In the genomic region with DNA sequence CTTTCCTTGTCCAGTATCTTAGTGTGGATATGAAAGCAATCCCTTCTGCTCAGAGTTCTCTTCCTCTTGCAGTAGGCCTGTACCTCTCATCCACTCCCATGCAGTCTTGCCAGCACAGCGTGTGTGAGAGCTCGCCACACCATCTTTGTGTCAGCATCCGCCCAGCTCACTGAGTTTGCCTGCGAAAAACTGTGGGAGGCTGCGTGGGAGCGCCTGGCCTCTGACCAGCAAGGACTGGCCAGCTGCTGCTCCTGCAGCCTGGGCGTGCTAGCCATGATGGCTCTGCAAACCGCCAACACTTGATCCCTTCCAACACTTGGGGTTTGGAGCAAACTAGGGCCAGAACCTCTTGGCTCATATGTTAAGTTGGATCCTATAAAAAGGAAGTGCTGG, we compare ENCODE assay signal across 8 mouse cellular contexts. TPM values are rescaled to one million over a fixed set of nuclear protein-coding genes. Genes with fewer than 3 reads are reported as not detected.
A peak's percentile ranks its signal among the peaks of the same experiment; 100 is the strongest.
DNase-seq lines count a peak whose midpoint lies in the region; ATAC-seq lines count a peak whose summit lies in the region.

No protein-coding gene starts in this region.

- DNase-seq in kidney, postnatal 14 days: peak; percentile 17
- DNase-seq in kidney, postnatal 36 days: no peak
- peak; percentile 34 for DNase-seq in cerebellum, adult 8-10 months
- peak; percentile 75 for DNase-seq in gastrocnemius, postnatal 25 days
- DNase-seq in lung, postnatal 4 days: peak; percentile 31 to 71
- DNase-seq in Muller cell, postnatal 12 days (ENCODE audit: inconsistent ontology term): no peak
- DNase-seq in adrenal gland, postnatal 25 days: no peak

- ATAC-seq in megakaryocyte-erythroid progenitor cell, adult 5-6 weeks (replicated peaks; ENCODE audit: low FRiP score, low TSS enrichment, poor library complexity, severe bottlenecking): no peak

RNA-seq across cellular contexts. Expression of gene Slc9a9, which starts 11.4 kb away (rescaled TPM):
- 1 to 10 TPM; 2.5 to 2.9 TPM for total RNA-seq in gastrocnemius, postnatal 25 days (2021)
- total RNA-seq in megakaryocyte-erythroid progenitor cell, adult 5-6 weeks (2014; fragmentation: Nextera tagmentation): 3.0 and 5.7 TPM in 2 replicates
- 2.9 and 6.1 TPM in 2 replicates for total RNA-seq in megakaryocyte-erythroid progenitor cell, adult 5-6 weeks (2017)
- total RNA-seq in adrenal gland, postnatal 25 days (2021): 1.6 and 2.8 TPM in 2 replicates

Comparison
In these comparisons a context has a peak if more than half of its experiments do, and no peak if none do; other contexts are left out.
1. DNase-seq: peak in kidney, postnatal 14 days (single experiment), cerebellum, adult 8-10 months (single experiment), gastrocnemius, postnatal 25 days (single experiment) and lung, postnatal 4 days (2 of 2); none in kidney, postnatal 36 days (0 of 2), Muller cell, postnatal 12 days (single experiment) and adrenal gland, postnatal 25 days (single experiment).